Mouse (Mus musculus): ENCODE data around the gene Pde1b. TPM values are rescaled to one million over a fixed set of nuclear protein-coding genes. Genes with fewer than 3 reads are reported as not detected.

The Pde1b gene
- total RNA-seq, 1 experiment from 2014 or later = 76.0 TPM

DNA sequence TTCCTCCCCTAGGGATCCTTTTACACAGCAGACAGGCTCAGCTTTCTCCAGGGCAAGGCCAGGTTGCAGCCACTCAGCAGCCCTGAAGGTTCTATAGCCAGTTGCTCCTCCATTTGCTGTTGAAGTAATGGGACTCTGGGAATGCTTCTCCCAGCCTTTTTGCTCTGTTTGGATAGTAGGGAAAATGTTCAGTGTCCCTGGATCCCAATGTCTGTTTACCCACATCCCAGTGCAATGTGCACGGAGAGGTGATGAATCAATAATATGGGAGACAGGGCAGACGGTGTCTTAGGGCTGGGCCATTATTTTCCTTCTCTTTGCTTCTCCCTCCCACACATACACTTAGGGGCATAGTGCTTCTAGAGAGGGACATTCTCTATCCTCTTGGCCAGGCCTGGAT is 36.4 kb downstream of the Pde1b start:
- ATAC-seq (ENCODE audit: extremely low read depth, insufficient number of reproducible peaks, low FRiP score, poor library complexity, severe bottlenecking) = no peak

- ATAC-seq (ENCODE audit: extremely low read depth, insufficient number of reproducible peaks, low FRiP score, poor library complexity, severe bottlenecking) = no peak
Measured at GRCm38 (mm10) chr15:103540646-103541045, 37.8 kb downstream of the Pde1b start.

DNA sequence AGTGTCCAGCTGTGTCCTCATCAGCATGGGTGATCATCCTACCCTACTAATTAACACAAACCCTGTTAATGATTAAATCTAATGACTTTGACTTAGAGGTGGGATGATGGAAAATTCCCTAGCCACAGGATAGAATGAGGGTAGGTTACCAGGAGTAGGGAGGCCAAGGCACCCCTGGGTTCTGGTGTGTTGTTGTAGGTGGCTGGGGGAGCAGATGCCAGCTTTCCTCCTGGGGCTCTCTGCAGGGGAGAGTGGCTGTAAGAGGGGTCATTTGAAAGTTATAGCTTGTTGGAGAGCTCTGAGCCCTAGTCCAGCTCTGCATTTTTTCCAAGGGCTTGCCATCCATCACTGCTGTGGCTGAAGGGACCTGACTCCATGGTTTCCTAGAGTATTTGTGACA is 39.7 kb downstream of the Pde1b start:
- no peak for ATAC-seq (ENCODE audit: extremely low read depth, insufficient number of reproducible peaks, low FRiP score, poor library complexity, severe bottlenecking)

GRCm38 (mm10) chr15:103547983-103548382 is 45.1 kb downstream of the Pde1b start:
- no peak for ATAC-seq (ENCODE audit: extremely low read depth, insufficient number of reproducible peaks, low FRiP score, poor library complexity, severe bottlenecking)

GRCm38 (mm10) chr15:103549475-103549874 is 46.6 kb downstream of the Pde1b start:
- no peak for ATAC-seq (ENCODE audit: extremely low read depth, insufficient number of reproducible peaks, low FRiP score, poor library complexity, severe bottlenecking)

- no peak for ATAC-seq (ENCODE audit: extremely low read depth, insufficient number of reproducible peaks, low FRiP score, poor library complexity, severe bottlenecking)
Measured at GRCm38 (mm10) chr15:103551053-103551452, 48.2 kb downstream of the Pde1b start.

DNA sequence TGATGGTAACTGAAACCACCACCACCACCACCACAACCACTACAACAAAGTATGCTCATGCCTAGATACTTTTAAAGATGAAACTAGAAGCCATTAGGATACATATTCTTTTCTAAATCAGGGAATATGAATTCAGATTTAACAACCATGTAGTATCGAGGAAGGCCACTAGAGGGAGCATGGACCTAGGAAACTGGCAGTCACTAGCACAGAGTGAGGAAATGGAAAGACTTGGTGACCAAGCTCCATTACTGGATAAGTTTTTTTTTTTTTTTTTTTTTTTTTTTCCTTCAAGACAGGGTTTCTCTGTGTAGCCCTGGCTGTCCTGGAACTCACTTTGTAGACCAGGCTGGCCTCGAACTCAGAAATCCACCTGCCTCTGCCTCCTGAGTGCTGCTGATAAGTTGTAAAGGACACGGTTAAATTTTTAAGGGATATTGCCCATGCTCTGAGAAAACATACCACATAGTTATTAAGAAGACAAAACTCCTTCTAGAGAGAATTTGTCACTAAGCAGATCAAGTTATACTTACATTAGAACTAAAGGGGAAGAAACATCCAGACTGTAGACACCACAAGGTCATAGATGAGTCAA is 49.4 kb downstream of the Pde1b start:
- ATAC-seq (ENCODE audit: extremely low read depth, insufficient number of reproducible peaks, low FRiP score, poor library complexity, severe bottlenecking) = peak; percentile 41; the same call in 1 of the 2 replicates

DNA sequence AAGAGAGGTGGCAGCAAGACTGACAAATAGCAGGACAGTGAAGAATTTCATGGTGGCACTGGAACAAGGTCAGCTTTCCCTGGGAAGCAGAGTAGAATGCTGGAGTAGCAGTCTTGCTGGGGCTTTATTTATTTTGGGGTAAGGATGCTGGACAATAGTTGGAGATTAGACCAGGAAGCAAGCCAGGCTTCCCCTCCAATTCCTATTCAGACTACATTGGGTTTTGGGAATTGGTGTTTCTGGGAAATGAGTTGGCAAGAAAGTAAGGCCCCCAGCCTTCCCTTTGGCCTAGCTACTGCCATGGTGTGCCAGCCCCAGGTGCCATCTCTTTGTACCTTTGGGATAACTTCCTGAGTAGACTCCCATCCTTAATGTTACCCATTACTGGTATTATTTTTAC is 62.1 kb downstream of the Pde1b start, which contains the start of gene Glycam1:
TSS of gene Glycam1 (minus strand) at position 101 of the 400 bp plus-strand sequence.
- ATAC-seq (ENCODE audit: extremely low read depth, insufficient number of reproducible peaks, low FRiP score, poor library complexity, severe bottlenecking) = no peak

Other genes with a start within 250 kb of the Pde1b start
- 195 and 199 TPM in 2 replicates for gene Nfe2, start 244.6 kb upstream of the Pde1b start, total RNA-seq (2017)
- 47.4 and 48.1 TPM in 2 replicates for gene Copz1, start 230.3 kb upstream of the Pde1b start, total RNA-seq (2017)
- gene Gpr84, start 192.4 kb upstream of the Pde1b start, total RNA-seq (2017) = 0.49 TPM in 1 of 2 replicates, not detected in the other
- 1.9 and 3.1 TPM in 2 replicates for gene Zfp385a, start 162.9 kb upstream of the Pde1b start, total RNA-seq (2017)
- gene Itga5, start 136.3 kb upstream of the Pde1b start, total RNA-seq (2017) = 11.8 and 15.2 TPM in 2 replicates
- gene Gtsf1, start 72.6 kb upstream of the Pde1b start, total RNA-seq (2017) = 1.1 TPM in 1 of 2 replicates, not detected in the other
- gene Gtsf2, start 54.6 kb upstream of the Pde1b start, total RNA-seq (2017) = not detected in 2 replicates
- gene Nckap1l, start 49.2 kb upstream of the Pde1b start, total RNA-seq (2017) = 360 and 385 TPM in 2 replicates
- not detected in 2 replicates for gene Ppp1r1a, start 35.0 kb downstream of the Pde1b start, total RNA-seq (2017)
- not detected in 2 replicates for gene Glycam1, start 62.0 kb downstream of the Pde1b start, total RNA-seq (2017)